Mouse (Mus musculus): Measurements from ENCODE around the gene 2310022A10Rik.

2310022A10Rik gene

DNA sequence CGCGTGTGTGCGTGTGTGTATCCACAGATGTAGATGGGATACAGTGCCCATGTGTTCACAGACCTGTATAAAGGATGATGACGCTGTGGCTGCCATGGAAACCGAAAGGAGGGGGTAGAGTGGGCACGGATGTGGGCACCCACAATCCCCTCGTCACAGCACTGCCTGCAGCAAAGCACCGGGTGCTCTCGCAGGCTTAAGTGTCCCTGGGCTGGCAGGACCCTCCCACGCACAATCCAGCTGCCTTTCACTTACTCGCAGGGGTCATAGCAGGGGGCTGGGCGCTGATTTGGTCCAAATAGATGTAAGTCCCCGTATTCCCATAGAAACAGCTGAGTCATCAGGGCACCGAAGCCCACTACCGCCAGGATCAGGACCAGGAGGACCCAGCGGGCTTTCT is 11.6 kb upstream of the 2310022A10Rik start:
- DNase-seq = no peak

GRCm38 (mm10) chr7:27541922-27542321 is 11.1 kb upstream of the 2310022A10Rik start:
- no peak for DNase-seq

GRCm38 (mm10) chr7:27542392-27543033 is 10.5 kb upstream of the 2310022A10Rik start:
- DNase-seq = peak; percentile 69

GRCm38 (mm10) chr7:27543065-27543464 is 10.0 kb upstream of the 2310022A10Rik start:
- DNase-seq = no peak

- DNase-seq = no peak
Measured at GRCm38 (mm10) chr7:27543851-27544250, 9.2 kb upstream of the 2310022A10Rik start.

GRCm38 (mm10) chr7:27544675-27545370 is 8.2 kb upstream of the 2310022A10Rik start:
- DNase-seq = no peak

- DNase-seq = no peak
Measured at GRCm38 (mm10) chr7:27549597-27549996, 3.4 kb upstream of the 2310022A10Rik start.

DNA sequence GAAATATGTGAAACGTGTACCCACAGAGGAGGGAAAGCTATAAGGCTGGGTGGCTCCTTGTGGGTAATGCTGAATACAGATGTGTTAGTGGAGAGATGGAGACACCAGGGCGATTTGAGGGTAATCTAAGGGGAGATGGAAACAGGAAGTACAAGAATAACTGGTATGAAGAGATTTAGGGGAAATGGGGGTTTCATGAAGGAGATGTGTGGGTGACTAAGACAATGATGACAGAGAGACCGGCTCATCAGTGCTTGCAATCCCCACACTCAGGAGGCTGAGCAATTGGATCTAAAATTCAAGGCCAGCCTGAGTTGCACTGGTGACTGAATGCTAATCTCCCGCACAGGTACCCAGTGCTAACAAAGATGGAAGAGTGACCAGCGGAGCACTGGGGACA is 963 bp upstream of the 2310022A10Rik start:
- no peak for DNase-seq

DNA sequence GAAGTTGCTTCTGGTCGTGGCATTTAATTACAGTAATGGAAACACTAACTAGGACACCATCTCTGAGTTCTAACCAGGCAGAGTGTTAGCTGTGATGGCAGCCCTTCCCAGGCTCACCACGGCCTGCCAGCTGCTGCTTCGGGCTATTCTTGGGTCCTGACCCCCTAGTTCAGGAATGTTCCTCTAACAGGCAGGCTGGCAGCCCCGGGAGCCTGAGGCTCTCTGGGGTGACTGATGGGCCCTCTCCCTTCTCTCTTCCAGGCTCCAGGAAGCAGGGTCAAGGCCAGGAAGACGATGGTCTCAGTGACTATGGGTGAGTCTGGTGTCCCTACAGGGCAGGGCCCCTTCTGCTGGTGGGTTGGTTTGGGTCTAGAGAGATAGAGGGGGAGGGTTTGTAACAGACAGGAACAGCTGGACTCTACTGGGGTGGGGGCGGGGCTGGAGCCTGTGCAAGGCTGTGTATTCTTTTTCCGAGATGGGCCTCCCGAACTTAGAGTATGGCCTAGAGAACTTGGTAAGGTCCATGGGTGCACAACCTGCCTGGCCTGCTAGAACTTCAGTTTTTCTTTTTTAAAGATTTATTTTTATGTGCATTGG is 7.4 kb downstream of the 2310022A10Rik start:
- DNase-seq = no peak

DNA sequence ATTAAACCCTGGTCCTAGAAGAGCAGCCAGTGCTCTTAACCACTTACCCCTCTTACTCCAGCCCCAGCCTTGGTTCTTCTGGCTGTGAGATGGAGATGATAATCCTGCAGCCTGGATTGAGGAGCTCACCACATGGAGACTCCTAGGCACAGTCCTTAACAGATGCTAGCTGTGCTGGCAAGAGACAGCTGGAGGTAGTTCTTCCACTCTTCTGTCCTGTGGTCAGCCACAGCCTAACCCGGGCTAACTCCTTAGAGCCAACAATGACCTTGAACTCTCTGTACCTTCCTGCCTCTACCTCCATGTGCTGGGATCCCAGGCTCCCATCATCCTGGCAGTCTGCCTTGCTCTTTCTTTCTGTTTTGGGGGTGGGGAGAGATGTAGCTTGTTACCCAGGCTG is 7.9 kb downstream of the 2310022A10Rik start:
- DNase-seq = no peak

DNA sequence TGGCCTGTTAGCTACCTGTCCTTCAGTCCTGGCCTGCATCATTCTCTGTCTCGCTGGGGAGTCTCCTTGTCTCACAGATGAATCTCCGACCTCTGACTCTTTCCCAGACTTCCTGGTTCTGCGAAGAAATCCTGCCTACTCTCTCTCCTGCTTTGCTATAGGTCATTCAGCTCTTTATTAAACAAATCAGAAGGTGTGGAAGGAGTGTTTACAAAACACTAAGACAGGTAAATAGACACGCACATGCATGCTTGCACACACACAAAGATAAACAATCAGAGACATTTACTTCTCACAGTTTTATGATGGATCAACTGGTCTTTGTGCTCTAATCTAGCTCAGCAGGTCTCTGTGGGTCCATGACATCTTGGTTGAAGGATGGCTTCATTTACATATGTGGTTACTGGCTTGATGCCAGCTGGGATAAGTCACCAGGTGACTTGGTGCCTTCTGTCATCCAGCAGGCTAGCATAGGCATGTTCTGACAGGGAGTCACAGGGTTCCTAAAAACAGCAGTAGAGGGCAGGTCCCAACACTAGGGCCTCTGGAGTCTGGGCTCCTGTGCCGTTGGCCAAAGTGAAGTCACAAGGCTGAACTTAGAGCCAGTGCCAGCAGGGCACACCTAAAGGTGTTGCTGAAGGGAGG is 16.7 kb downstream of the 2310022A10Rik start:
- no peak for DNase-seq

DNA sequence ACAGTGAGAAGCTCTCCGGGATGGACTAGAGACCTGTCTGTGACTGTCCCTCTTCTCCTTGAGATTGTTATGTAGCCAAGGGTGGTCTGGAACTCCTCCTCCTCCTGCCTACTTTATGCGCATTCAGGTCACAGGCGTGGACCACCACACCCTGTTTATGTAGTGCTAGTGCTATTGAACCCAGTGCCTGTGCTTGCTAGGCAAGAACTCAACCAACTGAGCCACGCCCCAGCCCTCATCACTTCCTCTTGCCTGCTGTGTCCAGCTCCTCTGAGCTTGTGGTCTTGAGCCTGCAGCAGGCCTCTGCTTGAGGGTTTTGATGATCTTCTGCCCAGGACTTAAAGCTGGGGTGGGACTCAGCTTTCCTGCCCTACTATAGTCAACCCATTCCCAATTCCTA is 19.1 kb downstream of the 2310022A10Rik start:
- no peak for DNase-seq

DNA sequence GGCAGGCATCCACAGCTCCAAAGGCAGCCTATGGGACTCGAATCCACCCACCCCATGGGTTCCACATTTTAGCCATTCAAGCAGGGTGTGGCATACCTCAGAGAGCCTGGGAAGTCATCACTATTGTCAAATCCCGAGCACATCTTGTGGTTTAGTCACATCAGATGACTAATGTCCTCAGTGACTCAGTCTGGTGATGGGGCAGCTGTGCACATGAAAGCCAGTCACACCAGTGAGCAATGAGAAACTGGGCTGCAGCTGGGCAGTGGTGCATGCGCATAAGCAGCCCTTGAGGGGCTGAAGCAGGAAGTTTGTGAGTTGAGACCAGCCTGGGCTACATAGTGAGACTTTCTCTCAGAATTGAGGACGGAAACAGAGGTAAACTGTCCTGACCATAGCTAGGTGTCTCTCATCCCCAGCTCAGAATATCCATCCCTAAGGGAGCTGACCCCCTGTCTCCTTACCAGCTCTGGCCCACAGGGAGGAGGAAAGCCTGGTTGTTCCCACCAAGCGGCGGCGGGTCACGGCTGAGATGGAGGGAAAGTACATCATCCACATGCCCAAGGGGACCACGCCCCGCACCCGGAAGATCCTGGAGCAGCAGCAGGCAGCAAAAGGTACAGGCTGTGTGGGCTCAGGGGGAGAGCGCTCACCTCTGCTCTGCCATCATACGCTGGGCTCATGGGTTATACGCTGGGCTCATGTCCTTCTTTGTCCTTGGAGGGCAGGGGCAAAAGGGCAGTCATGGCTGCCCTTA is 21.3 kb downstream of the 2310022A10Rik start:
- DNase-seq = no peak

GRCm38 (mm10) chr7:27576914-27577313 is 23.9 kb downstream of the 2310022A10Rik start:
- peak; percentile 34 for DNase-seq

DNA sequence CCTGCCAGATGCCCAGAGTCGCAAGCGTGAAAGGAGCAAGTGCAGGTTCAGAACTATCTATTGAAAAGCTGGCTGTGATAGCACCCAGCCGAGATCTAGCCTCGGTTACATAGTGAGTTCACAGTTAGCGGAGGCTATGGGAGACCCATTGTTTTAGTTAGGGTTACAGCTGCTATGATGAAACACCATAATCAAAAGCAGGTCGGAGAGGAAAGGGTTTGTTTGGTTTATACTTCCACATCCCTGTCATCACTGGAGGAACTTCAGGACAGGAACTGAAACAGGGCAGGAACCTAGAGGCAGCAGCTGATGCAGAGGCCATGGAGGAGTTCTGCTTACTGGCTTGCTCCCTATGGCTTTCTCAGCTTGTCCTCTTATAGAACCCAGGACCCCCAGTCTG is 24.6 kb downstream of the 2310022A10Rik start:
- DNase-seq = no peak

DNA sequence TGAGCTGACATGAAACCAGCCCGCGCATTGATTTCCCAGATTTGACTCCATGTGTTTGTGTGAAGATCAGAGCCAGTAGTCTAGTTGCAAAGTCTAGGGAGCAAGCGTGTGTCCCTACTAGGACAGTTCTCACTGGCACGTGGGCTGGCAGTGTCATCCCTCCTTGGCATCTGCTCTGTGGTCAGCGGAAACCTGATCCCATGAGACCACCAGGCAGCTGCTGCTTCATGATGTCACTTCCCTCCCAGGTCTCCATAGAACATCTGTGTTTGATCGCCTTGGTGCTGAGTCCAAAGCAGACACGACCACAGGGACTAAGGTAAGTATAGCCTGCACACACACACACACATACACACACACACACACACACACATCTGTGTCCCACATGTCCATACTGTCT is 25.4 kb downstream of the 2310022A10Rik start:
- no peak for DNase-seq

DNA sequence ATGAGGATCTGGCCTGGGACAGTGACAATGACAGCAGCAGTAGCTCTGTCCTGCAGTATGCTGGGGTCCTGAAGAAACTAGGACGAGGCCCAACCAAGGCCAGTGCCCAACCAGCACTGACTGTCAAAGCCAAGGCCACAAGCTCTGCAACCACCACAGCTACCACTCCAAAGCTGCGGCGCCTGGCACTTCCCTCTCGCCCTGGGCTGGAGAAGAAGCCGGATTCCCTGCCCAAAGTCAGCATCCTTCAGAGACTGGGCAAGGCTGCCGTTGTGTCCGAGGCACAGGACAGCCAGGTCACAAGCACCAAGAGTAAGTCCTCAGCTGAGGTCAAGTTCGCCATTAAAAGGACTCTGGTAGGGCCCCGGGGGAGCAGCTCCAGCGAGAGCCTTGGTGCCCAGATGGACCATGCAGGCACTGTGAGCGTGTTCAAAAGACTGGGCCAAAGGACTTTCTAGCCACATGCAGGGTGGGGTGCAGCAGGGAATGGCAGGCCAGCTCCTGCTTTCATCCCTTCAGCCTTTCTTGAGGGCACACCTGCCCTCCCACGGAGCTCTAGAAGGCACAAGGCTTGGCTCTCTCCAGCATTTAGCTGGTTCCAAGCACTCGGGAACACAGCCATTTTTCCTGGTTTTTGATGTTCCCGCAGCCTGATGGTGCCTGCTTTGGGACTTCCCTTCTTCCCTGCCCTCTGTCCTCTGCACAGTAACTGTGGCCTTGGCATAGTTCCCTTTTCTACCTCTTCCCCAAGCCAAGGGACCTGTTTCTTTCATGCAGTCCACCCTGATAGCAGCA is 27.5 kb downstream of the 2310022A10Rik start:
- no peak for DNase-seq

- DNase-seq = no peak
Measured at GRCm38 (mm10) chr7:27586861-27587260, 33.8 kb downstream of the 2310022A10Rik start.

DNA sequence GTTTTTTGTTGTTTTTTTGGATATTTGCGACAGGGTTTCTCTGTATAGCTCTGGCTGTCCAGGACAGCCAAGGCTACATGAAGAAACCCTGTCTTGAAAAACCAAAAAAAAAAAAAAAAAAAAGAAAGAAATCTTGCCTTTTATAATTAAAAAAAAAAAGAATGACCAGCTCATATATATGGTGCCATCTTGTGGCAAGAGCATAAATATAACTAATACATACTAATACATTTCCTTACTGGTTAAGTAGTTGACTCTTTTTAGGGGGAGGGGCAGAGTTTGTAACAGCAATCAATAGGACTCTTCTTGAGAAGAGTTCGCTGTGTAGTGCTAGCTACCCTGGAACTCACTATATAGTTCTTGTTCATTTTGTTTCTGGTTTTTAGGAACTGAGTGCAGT is 34.7 kb downstream of the 2310022A10Rik start:
- no peak for DNase-seq

DNA sequence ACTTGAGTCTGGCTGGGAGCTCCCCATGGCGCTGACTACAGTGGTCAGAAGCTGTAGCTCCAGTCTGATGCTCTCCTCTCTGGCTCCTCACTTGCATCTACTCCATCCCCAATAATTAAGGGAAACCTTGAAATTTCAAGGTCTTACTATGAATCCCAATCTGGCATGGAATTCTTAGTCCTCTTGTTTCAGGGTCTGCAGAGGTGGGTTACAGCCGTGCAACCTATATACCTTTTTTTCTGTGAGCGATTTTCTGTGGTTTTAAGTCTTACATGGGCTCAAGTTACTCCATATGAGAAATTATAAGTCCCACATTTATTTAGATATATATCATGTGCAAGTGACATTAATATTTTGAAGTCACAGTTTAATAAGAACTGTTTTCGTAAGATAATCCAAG is 37.1 kb downstream of the 2310022A10Rik start:
- no peak for DNase-seq

DNA sequence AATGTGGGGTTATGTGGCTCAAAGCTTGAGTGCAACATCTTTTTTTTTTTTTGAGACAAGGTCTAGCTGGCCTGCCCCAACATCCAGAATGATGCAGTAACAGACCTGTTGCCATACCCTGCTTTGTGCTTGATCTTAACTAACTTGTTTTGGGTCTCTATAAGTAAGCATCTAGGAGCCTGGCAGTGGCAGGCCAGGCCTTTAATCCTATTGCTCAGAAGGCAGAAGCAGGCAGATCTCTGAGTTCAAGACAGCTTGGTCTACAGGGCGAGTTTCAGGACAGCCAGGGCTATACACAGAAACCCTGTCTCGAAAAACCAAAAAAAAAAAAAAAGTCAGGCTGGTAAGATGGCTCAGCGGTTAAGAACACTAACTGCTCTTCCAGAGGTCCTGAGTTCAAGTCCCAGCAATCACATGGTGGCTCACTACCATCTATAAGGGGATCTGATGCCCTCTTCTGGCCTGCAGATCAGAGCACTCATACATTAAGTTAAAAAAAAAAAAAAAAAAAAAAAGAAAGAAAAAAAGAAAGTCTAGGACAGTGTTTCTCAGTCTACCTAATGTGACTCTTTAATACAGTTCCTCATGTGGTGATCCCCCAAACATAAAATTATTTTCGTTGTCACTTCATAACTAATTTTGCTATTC is 37.7 kb downstream of the 2310022A10Rik start:
- DNase-seq = no peak

Data from kidney, adult 11 months (tissue).